Mouse (Mus musculus) heart, postnatal 0 days (tissue): ENCODE measurements around the gene Sprr1b. TPM values are rescaled to one million over a fixed set of nuclear protein-coding genes. Genes with fewer than 3 reads are reported as not detected.

Experiments
- ATAC-seq: fragments of 200-750 bp; cut with Nextera tagmentation; 2 replicates; pipeline ENCODE4 v1.8.0; 2017; ENCODE audit warnings: low read depth, moderate number of reproducible peaks, moderate library complexity; ENCODE audit not compliant: insufficient read depth
- DNase-seq: peaks from one replicate; pipeline ENCODE4 v3.0.0-alpha.2; 2016; ENCODE audit warnings: low spot score
- H3K27ac ChIP-seq: fragments of 300-500 bp; sonication (generic); 2 replicates; pipeline ENCODE4 v1.5.1; 2014; ENCODE audit warnings: low read depth, mild to moderate bottlenecking
- H3K27me3 ChIP-seq: fragments of 300-500 bp; sonication (generic); 2 replicates; pipeline ENCODE4 v1.6.1; 2014; ENCODE audit warnings: low read length, mixed read lengths; ENCODE audit not compliant: control insufficient read depth, insufficient read depth
- H3K36me3 ChIP-seq: fragments of 300-500 bp; sonication (generic); replicated peaks from 2 replicates; pipeline ENCODE4 v1.6.1; 2014; ENCODE audit warnings: low read length, mixed read lengths; ENCODE audit not compliant: control insufficient read depth, insufficient read depth
- H3K4me1 ChIP-seq: fragments of 300-500 bp; sonication (generic); 2 replicates; pipeline ENCODE4 v1.6.1; 2014; ENCODE audit warnings: antibody characterized with exemption; ENCODE audit not compliant: control insufficient read depth, insufficient read depth
- H3K4me2 ChIP-seq: fragments of 300-500 bp; sonication (generic); 2 replicates; pipeline ENCODE4 v1.6.1; 2014; ENCODE audit warnings: low read depth, mild to moderate bottlenecking, low read length, moderate library complexity
- H3K4me3 ChIP-seq: fragments of 300-500 bp; sonication (generic); 2 replicates; pipeline ENCODE4 v1.5.1; 2014; ENCODE audit warnings: low read depth, low read length
- H3K9ac ChIP-seq: fragments of 300-500 bp; sonication (generic); replicated peaks from 2 replicates; pipeline ENCODE4 v1.6.1; 2014; ENCODE audit warnings: low read depth, low read length, mixed read lengths
- H3K9me3 ChIP-seq: fragments of 300-500 bp; sonication (generic); replicated peaks from 2 replicates; pipeline ENCODE4 v1.6.1; 2016; ENCODE audit warnings: low read length; ENCODE audit not compliant: control insufficient read depth
- CTCF ChIP-seq: IDR thresholded peaks from 2 replicates; pipeline ENCODE4 v1.5.1; 2016; ENCODE audit warnings: antibody characterized with exemption, control low read depth, low read depth
- EP300 ChIP-seq: IDR thresholded peaks from 2 replicates; pipeline ENCODE4 v1.6.1; 2016; ENCODE audit warnings: antibody characterized with exemption, low read depth
- WGBS: fragments of 180-500 bp; shearing (Covaris S2); extraction: QIAGEN DNeasy Blood & Tissue Kit; methylation state at CpG from one replicate; pipeline ENCODE4 v1.1.7; 2014; 5-methylcytosine and 5-hydroxymethylcytosine counted together
- polyA plus RNA-seq: library from polyadenylated mRNA; unstranded; fragments of >200 nt; fragmentation: Nextera tagmentation; extraction: Ambion mirVana; gene quantifications from 2 replicates; pipeline ENCODE4 v1.2.1, GENCODE M21; 2015
- total RNA-seq: library from RNA; depleted of rRNA; stranded (reverse); fragments of >200 nt; gene quantifications from 2 replicates; pipeline ENCODE4 v1.2.3, GENCODE M21; 2014; ENCODE audit warnings: low replicate concordance; rRNA removed

Sprr1b gene
- total and polyA plus RNA-seq, 2 experiments from 2014 or later: not detected

DNA sequence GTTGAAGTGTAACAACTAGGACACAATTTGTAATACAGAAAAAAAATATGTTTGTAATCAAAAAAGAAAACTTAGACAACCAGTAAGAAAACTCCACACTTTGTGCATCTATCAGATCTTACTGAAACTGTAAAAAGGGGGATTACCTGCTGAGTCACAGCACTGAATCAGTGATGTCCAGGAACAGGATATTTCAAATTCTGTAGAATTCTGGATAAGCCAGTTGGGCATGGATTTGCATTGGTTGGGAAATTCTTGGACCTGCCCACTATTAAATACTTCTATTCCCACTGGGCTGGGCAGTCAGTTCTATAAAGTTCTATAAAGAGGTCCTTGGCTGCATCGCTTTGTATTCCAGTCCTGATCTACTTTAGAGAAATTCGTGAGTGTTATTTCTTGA lies 20.8 kb downstream of the Sprr1b start, which contains the start of gene Sprr2j-ps:
Gene Sprr2j-ps (plus strand): TSS at position 301 of the 400 bp plus-strand sequence.
- no peak within 1 kb of the TSS for H3K4me3 ChIP-seq
- TF ChIP-seq EP300: no peak
- no peak for TF ChIP-seq CTCF
- no peaks in the 10 kb centered on the region for H3K4me1 ChIP-seq
- no peak within 1 kb of the TSS for H3K9ac ChIP-seq
- H3K27me3 ChIP-seq: no peaks in the 10 kb centered on the region
- no peaks in the 10 kb centered on the region for H3K9me3 ChIP-seq
- no peak within 1 kb of the TSS for H3K4me2 ChIP-seq
- ATAC-seq (no peak), DNase-seq (no peak)
- H3K27ac ChIP-seq: no peak within 1 kb of the TSS
- H3K36me3 ChIP-seq: no peaks in the 10 kb centered on the region
- 80% methylated on average over 2 of the region's 2 CpGs for WGBS

DNA sequence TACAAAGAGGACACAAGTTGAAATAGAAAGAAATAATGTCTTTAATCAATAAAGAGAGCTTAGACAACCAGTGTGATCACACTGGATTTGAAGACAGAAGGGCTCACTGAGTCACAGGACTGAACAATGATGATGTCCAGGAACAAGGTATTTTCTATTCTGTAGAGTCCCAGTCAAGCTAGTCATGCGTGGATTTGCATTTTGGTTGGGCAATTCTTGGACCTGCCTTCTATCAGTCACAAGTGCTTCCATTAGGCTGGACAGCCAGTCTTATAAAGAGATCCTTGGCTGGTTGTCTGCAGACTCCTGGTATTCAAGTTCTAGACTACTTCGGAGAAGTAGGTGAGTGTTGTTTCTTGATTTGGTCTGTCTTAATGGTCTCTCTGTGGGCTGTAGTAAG lies 30.9 kb downstream of the Sprr1b start, which contains the start of gene Sprr2i:
Gene Sprr2i (plus strand): TSS at position 301 of the 400 bp plus-strand sequence.
- Histone ChIP-seq H3K4me2 (no peak within 1 kb of the TSS), H3K36me3 (no peaks in the 10 kb centered on the region), H3K9me3 (no peaks in the 10 kb centered on the region), H3K27me3 (no peaks in the 10 kb centered on the region), H3K9ac (no peak within 1 kb of the TSS), H3K4me3 (no peak within 1 kb of the TSS), H3K27ac (no peak within 1 kb of the TSS), H3K4me1 (no peaks in the 10 kb centered on the region)
- DNase-seq: no peak
- no peak for TF ChIP-seq CTCF
- no peak for TF ChIP-seq EP300
- 71% methylated on average over 2 of the region's 2 CpGs for WGBS
- no peak for ATAC-seq

DNA sequence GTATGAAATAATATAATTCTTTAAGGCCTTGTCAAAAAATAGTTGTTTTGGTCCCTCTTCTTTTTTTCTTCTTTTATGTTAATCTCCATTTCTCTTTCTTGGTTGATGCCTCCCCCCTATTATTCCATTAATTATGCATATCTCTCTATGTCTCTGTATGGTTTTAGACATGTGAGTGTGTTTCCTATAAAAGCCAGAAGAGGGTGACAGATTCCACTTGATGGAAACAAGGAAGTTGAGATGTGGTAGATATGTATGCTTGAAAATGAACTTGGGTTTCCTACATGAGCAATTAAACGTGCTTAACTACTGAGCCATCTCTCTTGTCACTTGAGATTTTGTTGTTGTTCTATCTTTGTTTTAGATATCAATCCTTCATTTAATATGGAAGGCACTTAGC lies 44.3 kb downstream of the Sprr1b start:
- Histone ChIP-seq H3K27ac (no peak overlapping the region), H3K9me3 (no peaks in the 10 kb centered on the region), H3K4me1 (no peaks in the 10 kb centered on the region), H3K4me2 (no peak overlapping the region), H3K9ac (no peak overlapping the region), H3K4me3 (no peak overlapping the region), H3K27me3 (no peaks in the 10 kb centered on the region), H3K36me3 (no peaks in the 10 kb centered on the region)
- no peak for ATAC-seq
- 27% methylated on average over 1 of the region's 1 CpGs for WGBS
- DNase-seq: no peak
- TF ChIP-seq EP300 (no peak), CTCF (peak; percentile 23; the same call in 1 of the 2 replicates)

Other genes with a start within 250 kb of the Sprr1b start
- gene Sprr2a1, start 223.0 kb downstream of the Sprr1b start, total RNA-seq: 0.15 TPM in 1 of 2 replicates, not detected in the other
- 0.25 TPM in 1 of 2 replicates, not detected in the other for gene Sprr2a1, start 223.0 kb downstream of the Sprr1b start, polyA plus RNA-seq
- 10.1 and 38.9 TPM in 2 replicates for gene Sprr2a2, start 222.9 kb downstream of the Sprr1b start, total RNA-seq
- gene Sprr2a2, start 222.9 kb downstream of the Sprr1b start, polyA plus RNA-seq: 8.6 and 12.1 TPM in 2 replicates
- 2.1 and 7.9 TPM in 2 replicates for gene Sprr2a3, start 153.4 kb downstream of the Sprr1b start, total RNA-seq
- 0.34 and 0.72 TPM in 2 replicates for gene Sprr2a3, start 153.4 kb downstream of the Sprr1b start, polyA plus RNA-seq
- not detected in 2 replicates for gene Sprr2b, start 122.2 kb downstream of the Sprr1b start, total RNA-seq
- gene Sprr2b, start 122.2 kb downstream of the Sprr1b start, polyA plus RNA-seq: 0.20 TPM in 1 of 2 replicates, not detected in the other
- gene Sprr2d, start 99.6 kb downstream of the Sprr1b start, total RNA-seq: not detected in 2 replicates
- gene Sprr2d, start 99.6 kb downstream of the Sprr1b start, polyA plus RNA-seq: not detected in 2 replicates
- not detected in 2 replicates for gene Sprr2e, start 86.6 kb downstream of the Sprr1b start, total RNA-seq
- gene Sprr2e, start 86.6 kb downstream of the Sprr1b start, polyA plus RNA-seq: not detected in 2 replicates
- not detected in 2 replicates for gene Sprr2f, start 73.6 kb downstream of the Sprr1b start, total RNA-seq
- not detected in 2 replicates for gene Sprr2f, start 73.6 kb downstream of the Sprr1b start, polyA plus RNA-seq
- gene Sprr2h, start 53.1 kb downstream of the Sprr1b start, total RNA-seq: not detected in 2 replicates
- gene Sprr2h, start 53.1 kb downstream of the Sprr1b start, polyA plus RNA-seq: not detected in 2 replicates
- gene Sprr2i, start 30.8 kb downstream of the Sprr1b start, total RNA-seq: not detected in 2 replicates
- gene Sprr2i, start 30.8 kb downstream of the Sprr1b start, polyA plus RNA-seq: not detected in 2 replicates
- not detected in 2 replicates for gene Sprr2j-ps, start 20.7 kb downstream of the Sprr1b start, total RNA-seq
- not detected in 2 replicates for gene Sprr2j-ps, start 20.7 kb downstream of the Sprr1b start, polyA plus RNA-seq
- gene Gm9774, start 9.4 kb downstream of the Sprr1b start, total RNA-seq: 1.3 and 2.1 TPM in 2 replicates
- 5.9 and 6.2 TPM in 2 replicates for gene Gm9774, start 9.4 kb downstream of the Sprr1b start, polyA plus RNA-seq
- gene Sprr2k, start 6.2 kb downstream of the Sprr1b start, total RNA-seq: not detected in 2 replicates
- gene Sprr2k, start 6.2 kb downstream of the Sprr1b start, polyA plus RNA-seq: not detected in 2 replicates
- not detected in 2 replicates for gene Sprr3, start 19.9 kb upstream of the Sprr1b start, total RNA-seq
- not detected in 2 replicates for gene Sprr3, start 19.9 kb upstream of the Sprr1b start, polyA plus RNA-seq
- 44.3 TPM in 1 of 2 replicates, not detected in the other for gene Sprr1a, start 47.1 kb upstream of the Sprr1b start, total RNA-seq
- 0.19 TPM in 2 replicates for gene Sprr1a, start 47.1 kb upstream of the Sprr1b start, polyA plus RNA-seq
- not detected in 2 replicates for gene Sprr4, start 61.7 kb upstream of the Sprr1b start, total RNA-seq
- not detected in 2 replicates for gene Sprr4, start 61.7 kb upstream of the Sprr1b start, polyA plus RNA-seq
- not detected in 2 replicates for gene 2310046K23Rik, start 95.7 kb upstream of the Sprr1b start, total RNA-seq
- gene 2310046K23Rik, start 95.7 kb upstream of the Sprr1b start, polyA plus RNA-seq: not detected in 2 replicates
- gene Ivl, start 134.9 kb upstream of the Sprr1b start, total RNA-seq: 6.4 TPM in 1 of 2 replicates, not detected in the other
- gene Ivl, start 134.9 kb upstream of the Sprr1b start, polyA plus RNA-seq: not detected in 2 replicates
- gene Smcp, start 150.2 kb upstream of the Sprr1b start, total RNA-seq: not detected in 2 replicates
- gene Smcp, start 150.2 kb upstream of the Sprr1b start, polyA plus RNA-seq: not detected in 2 replicates
- not detected in 2 replicates for gene 2210017I01Rik, start 168.7 kb upstream of the Sprr1b start, total RNA-seq
- gene 2210017I01Rik, start 168.7 kb upstream of the Sprr1b start, polyA plus RNA-seq: not detected in 2 replicates
- not detected in 2 replicates for gene Lce6a, start 182.9 kb upstream of the Sprr1b start, total RNA-seq
- gene Lce6a, start 182.9 kb upstream of the Sprr1b start, polyA plus RNA-seq: not detected in 2 replicates
- not detected in 2 replicates for gene Lce1a1, start 209.5 kb upstream of the Sprr1b start, total RNA-seq
- gene Lce1a1, start 209.5 kb upstream of the Sprr1b start, polyA plus RNA-seq: not detected in 2 replicates
- gene Lce1b, start 218.1 kb upstream of the Sprr1b start, total RNA-seq: not detected in 2 replicates
- not detected in 2 replicates for gene Lce1b, start 218.1 kb upstream of the Sprr1b start, polyA plus RNA-seq
- gene Lce1a2, start 231.5 kb upstream of the Sprr1b start, total RNA-seq: not detected in 2 replicates
- gene Lce1a2, start 231.5 kb upstream of the Sprr1b start, polyA plus RNA-seq: not detected in 2 replicates
- gene Lce1c, start 240.5 kb upstream of the Sprr1b start, total RNA-seq: not detected in 2 replicates
- not detected in 2 replicates for gene Lce1c, start 240.5 kb upstream of the Sprr1b start, polyA plus RNA-seq
- not detected in 2 replicates for gene Lce1d, start 248.4 kb upstream of the Sprr1b start, total RNA-seq
- not detected in 2 replicates for gene Lce1d, start 248.4 kb upstream of the Sprr1b start, polyA plus RNA-seq